Mouse (Mus musculus) neural tube, embryonic 12.5 days (tissue): ENCODE data around the gene Med19. TPM values are rescaled to one million over a fixed set of nuclear protein-coding genes. Genes with fewer than 3 reads are reported as not detected.

Experiments used
- ATAC-seq: fragments of 200-750 bp; cut with Nextera tagmentation; 2 replicates; pipeline ENCODE4 v1.8.0; 2017; ENCODE audit warnings: low read depth, mild to moderate bottlenecking, moderate TSS enrichment, moderate library complexity; ENCODE audit not compliant: low FRiP score
- H3K27ac ChIP-seq: fragments of 300-500 bp; sonication (generic); 2 replicates; pipeline ENCODE4 v1.5.1; 2016
- H3K27me3 ChIP-seq: fragments of 300-500 bp; sonication (generic); replicated peaks from 2 replicates; pipeline ENCODE4 v1.6.1; 2016; ENCODE audit warnings: mild to moderate bottlenecking
- H3K36me3 ChIP-seq: fragments of 300-500 bp; sonication (generic); 2 replicates; pipeline ENCODE4 v1.6.1; 2016; ENCODE audit warnings: mild to moderate bottlenecking
- H3K4me1 ChIP-seq: fragments of 300-500 bp; sonication (generic); 2 replicates; pipeline ENCODE4 v1.6.1; 2016
- H3K4me2 ChIP-seq: fragments of 300-500 bp; sonication (generic); replicated peaks from 2 replicates; pipeline ENCODE4 v1.6.1; 2016; ENCODE audit warnings: mild to moderate bottlenecking
- H3K4me3 ChIP-seq: fragments of 300-500 bp; sonication (generic); 2 replicates; pipeline ENCODE4 v1.5.1; 2016
- H3K9ac ChIP-seq: fragments of 300-500 bp; sonication (generic); 2 replicates; pipeline ENCODE4 v1.6.1; 2016; ENCODE audit warnings: mild to moderate bottlenecking
- H3K9me3 ChIP-seq: fragments of 300-500 bp; sonication (generic); 2 replicates; pipeline ENCODE4 v1.6.1; 2016; ENCODE audit warnings: mild to moderate bottlenecking
- WGBS: fragments of 180-500 bp; shearing (Covaris S2); methylation state at CpG from one replicate; pipeline ENCODE4 v1.1.7; 2016; 5-methylcytosine and 5-hydroxymethylcytosine counted together
- polyA plus RNA-seq: library from polyadenylated mRNA; unstranded; fragments of >200 nt; fragmentation: Nextera tagmentation; extraction: Ambion mirVana; gene quantifications from 2 replicates; pipeline ENCODE4 v1.2.1, GENCODE M21; 2016

Gene Med19
- polyA plus RNA-seq, 1 experiment from 2014 or later, result 50.5 TPM

- no peaks in the 10 kb centered on the region for H3K27me3 ChIP-seq
- H3K4me1 ChIP-seq, result no peaks in the 10 kb centered on the region
- H3K36me3 ChIP-seq, result no peaks in the 10 kb centered on the region
- H3K27ac ChIP-seq, result no peak overlapping the region
- H3K9me3 ChIP-seq, result no peaks in the 10 kb centered on the region
- H3K9ac ChIP-seq, result 0 out of 2 replicates have a peak overlapping the region, but pooled peaks have one; percentile 3
- 91% methylated on average over 6 of the region's 6 CpGs for WGBS
- H3K4me2 ChIP-seq, result peak overlapping the region; percentile 75
- no peak for ATAC-seq
- H3K4me3 ChIP-seq, result peak overlapping the region; percentile 23; the same call in 1 of the 2 replicates
These were observed 31.1 kb upstream of the Med19 start for GRCm38 (mm10) chr2:84647051-84647568.

GRCm38 (mm10) chr2:84648369-84648768 lies 29.8 kb upstream of the Med19 start:
- Histone ChIP-seq H3K36me3 (no peaks in the 10 kb centered on the region), H3K4me2 (peak overlapping the region; percentile 75), H3K27me3 (no peaks in the 10 kb centered on the region), H3K9ac (peak overlapping the region; percentile 55), H3K4me3 (peak overlapping the region; percentile 34), H3K27ac (no peak overlapping the region), H3K4me1 (no peaks in the 10 kb centered on the region), H3K9me3 (no peaks in the 10 kb centered on the region)
- ATAC-seq, result peak; percentile 39
- WGBS, result 38% methylated on average over 6 of the region's 6 CpGs

- no peaks in the 10 kb centered on the region for H3K4me1 ChIP-seq
- no peak overlapping the region for H3K27ac ChIP-seq
- H3K27me3 ChIP-seq, result no peaks in the 10 kb centered on the region
- 0% methylated on average over 10 of the region's 10 CpGs for WGBS
- H3K9ac ChIP-seq, result peak overlapping the region; percentile 84
- no peaks in the 10 kb centered on the region for H3K36me3 ChIP-seq
- H3K4me2 ChIP-seq, result peak overlapping the region; percentile 75
- H3K9me3 ChIP-seq, result no peaks in the 10 kb centered on the region
- ATAC-seq, result no peak
- H3K4me3 ChIP-seq, result peak overlapping the region; percentile 63
These were observed 28.5 kb upstream of the Med19 start for GRCm38 (mm10) chr2:84649674-84650073.

GRCm38 (mm10) chr2:84650464-84651195 lies 27.6 kb upstream of the Med19 start, which contains the start of gene Ctnnd1:
Ctnnd1 (minus strand) TSS chr2:84650765.
- Histone ChIP-seq H3K36me3 (no peaks in the 10 kb centered on the region), H3K9me3 (no peaks in the 10 kb centered on the region), H3K27me3 (no peaks in the 10 kb centered on the region), H3K4me2 (peak within 1 kb of the TSS; percentile 75), H3K4me3 (peak within 1 kb of the TSS; percentile 63), H3K27ac (peak within 1 kb of the TSS; percentile 77), H3K4me1 (no peaks in the 10 kb centered on the region), H3K9ac (peak within 1 kb of the TSS; percentile 84)
- ATAC-seq, result peak; percentile 92
- WGBS, result 1% methylated on average over 15 of the region's 15 CpGs

GRCm38 (mm10) chr2:84653354-84653753 lies 24.8 kb upstream of the Med19 start:
- H3K27me3 ChIP-seq, result no peaks in the 10 kb centered on the region
- ATAC-seq, result no peak

GRCm38 (mm10) chr2:84655864-84656263 lies 22.3 kb upstream of the Med19 start:
- Histone ChIP-seq H3K27me3 (no peaks in the 10 kb centered on the region), H3K4me1 (no peaks in the 10 kb centered on the region), H3K9me3 (0 out of 2 replicates have a peak, but pooled peaks cover 5% of the 10 kb centered on the region), H3K4me2 (no peak overlapping the region), H3K4me3 (no peak overlapping the region), H3K36me3 (no peaks in the 10 kb centered on the region), H3K9ac (no peak overlapping the region), H3K27ac (no peak overlapping the region)
- 70% methylated on average over 1 of the region's 1 CpGs for WGBS
- no peak for ATAC-seq

More at GRCm38 (mm10) chr2:84653354-84653753, 24.8 kb upstream of the Med19 start:
- Histone ChIP-seq H3K9ac (no peak overlapping the region), H3K36me3 (no peaks in the 10 kb centered on the region), H3K4me1 (no peaks in the 10 kb centered on the region), H3K9me3 (no peaks in the 10 kb centered on the region), H3K4me3 (no peak overlapping the region), H3K27ac (no peak overlapping the region), H3K4me2 (no peak overlapping the region)

- Histone ChIP-seq H3K4me2 (no peak within 1 kb of the TSS), H3K4me3 (no peak within 1 kb of the TSS), H3K4me1 (no peaks in the 10 kb centered on the region), H3K36me3 (no peaks in the 10 kb centered on the region), H3K27me3 (no peaks in the 10 kb centered on the region), H3K9ac (no peak within 1 kb of the TSS), H3K27ac (no peak within 1 kb of the TSS), H3K9me3 (0 out of 2 replicates have a peak, but pooled peaks cover 5% of the 10 kb centered on the region)
- 93% methylated on average over 32 of the region's 32 CpGs for WGBS
- ATAC-seq, result no peak
These were observed 19.4 kb upstream of the Med19 start, which contains the start of gene Btbd18 for GRCm38 (mm10) chr2:84658806-84659205. Btbd18 (plus strand) TSS chr2:84659079.

GRCm38 (mm10) chr2:84660253-84660652 lies 17.9 kb upstream of the Med19 start:
- H3K4me3 ChIP-seq, result no peak overlapping the region
- H3K4me1 ChIP-seq, result no peaks in the 10 kb centered on the region
- H3K27ac ChIP-seq, result no peak overlapping the region
- WGBS, result 61% methylated on average over 3 of the region's 3 CpGs
- H3K36me3 ChIP-seq, result no peaks in the 10 kb centered on the region
- H3K9ac ChIP-seq, result no peak overlapping the region
- no peak overlapping the region for H3K4me2 ChIP-seq
- ATAC-seq, result no peak
- no peaks in the 10 kb centered on the region for H3K27me3 ChIP-seq
- H3K9me3 ChIP-seq, result 0 out of 2 replicates have a peak, but pooled peaks cover 5% of the 10 kb centered on the region

GRCm38 (mm10) chr2:84662866-84663265 lies 15.3 kb upstream of the Med19 start:
- Histone ChIP-seq H3K4me1 (no peaks in the 10 kb centered on the region), H3K4me3 (no peak overlapping the region), H3K36me3 (0 out of 2 replicates have a peak, but pooled peaks cover 4% of the 10 kb centered on the region), H3K27me3 (no peaks in the 10 kb centered on the region), H3K4me2 (no peak overlapping the region), H3K27ac (no peak overlapping the region), H3K9ac (no peak overlapping the region), H3K9me3 (0 out of 2 replicates have a peak, but pooled peaks cover 5% of the 10 kb centered on the region)
- ATAC-seq, result no peak
- 33% methylated on average over 2 of the region's 2 CpGs for WGBS

- Histone ChIP-seq H3K4me1 (peaks cover 8% of the 10 kb centered on the region), H3K27me3 (no peaks in the 10 kb centered on the region), H3K9me3 (no peaks in the 10 kb centered on the region), H3K9ac (no peak overlapping the region), H3K27ac (no peak overlapping the region), H3K4me3 (no peak overlapping the region), H3K4me2 (no peak overlapping the region), H3K36me3 (peaks cover 17% of the 10 kb centered on the region)
- 70% methylated on average over 12 of the region's 12 CpGs for WGBS
- ATAC-seq, result no peak
These were observed 12.1 kb upstream of the Med19 start for GRCm38 (mm10) chr2:84666081-84666480.

- ATAC-seq, result peak; percentile 82
- Histone ChIP-seq H3K9ac (peak overlapping the region; percentile 88), H3K27ac (peak overlapping the region; percentile 73; the same call in 1 of the 2 replicates), H3K4me1 (peaks cover 8% of the 10 kb centered on the region), H3K36me3 (peaks cover 40% of the 10 kb centered on the region), H3K4me3 (peak overlapping the region; percentile 87), H3K9me3 (no peaks in the 10 kb centered on the region), H3K27me3 (no peaks in the 10 kb centered on the region), H3K4me2 (peak overlapping the region; percentile 72)
- 3% methylated on average over 39 of the region's 39 CpGs for WGBS
These were observed 8.2 kb upstream of the Med19 start for GRCm38 (mm10) chr2:84669828-84670568.

GRCm38 (mm10) chr2:84670569-84670933 lies 7.7 kb upstream of the Med19 start, which contains the start of gene Selenoh:
Selenoh (minus strand) TSS chr2:84670770.
- H3K36me3 ChIP-seq, result peaks cover 45% of the 10 kb centered on the region

More at GRCm38 (mm10) chr2:84670569-84670933, 7.7 kb upstream of the Med19 start, which contains the start of gene Selenoh:
- H3K4me1 ChIP-seq, result peaks cover 8% of the 10 kb centered on the region
- 0% methylated on average over 20 of the region's 20 CpGs for WGBS
- H3K4me2 ChIP-seq, result peak within 1 kb of the TSS; percentile 72
- peak within 1 kb of the TSS; percentile 73 for H3K27ac ChIP-seq
- no peaks in the 10 kb centered on the region for H3K27me3 ChIP-seq
- peak within 1 kb of the TSS; percentile 88 for H3K9ac ChIP-seq
- no peaks in the 10 kb centered on the region for H3K9me3 ChIP-seq
- H3K4me3 ChIP-seq, result peak within 1 kb of the TSS; percentile 87
- ATAC-seq, result peak; percentile 98
